Mouse (Mus musculus) stomach, embryonic 15.5 days (tissue): ENCODE data around the gene Pole4. TPM values are rescaled to one million over a fixed set of nuclear protein-coding genes. Genes with fewer than 3 reads are reported as not detected.

Source experiments
- ATAC-seq: fragments of 200-750 bp; cut with Nextera tagmentation; 2 replicates; pipeline ENCODE4 v1.8.0; 2017; ENCODE audit warnings: low read depth, moderate number of reproducible peaks, moderate TSS enrichment; ENCODE audit not compliant: insufficient read depth, low FRiP score
- H3K27ac ChIP-seq: fragments of 300-500 bp; sonication (generic); 2 replicates; pipeline ENCODE4 v1.5.1; 2015; ENCODE audit warnings: mild to moderate bottlenecking, inconsistent platforms
- H3K27me3 ChIP-seq: fragments of 300-500 bp; sonication (generic); replicated peaks from 2 replicates; pipeline ENCODE4 v1.6.1; 2015; ENCODE audit warnings: inconsistent platforms
- H3K36me3 ChIP-seq: fragments of 300-500 bp; sonication (generic); 2 replicates; pipeline ENCODE4 v1.6.1; 2015; ENCODE audit warnings: inconsistent platforms
- H3K4me1 ChIP-seq: fragments of 300-500 bp; sonication (generic); 2 replicates; pipeline ENCODE4 v1.6.1; 2015; ENCODE audit warnings: inconsistent platforms
- H3K4me2 ChIP-seq: fragments of 300-500 bp; sonication (generic); 2 replicates; pipeline ENCODE4 v1.6.1; 2015; ENCODE audit warnings: mild to moderate bottlenecking, inconsistent platforms
- H3K4me3 ChIP-seq: fragments of 300-500 bp; sonication (generic); replicated peaks from 2 replicates; pipeline ENCODE4 v1.5.1; 2015; ENCODE audit warnings: inconsistent platforms
- H3K9ac ChIP-seq: fragments of 300-500 bp; sonication (generic); 2 replicates; pipeline ENCODE4 v1.6.1; 2015; ENCODE audit warnings: inconsistent platforms
- H3K9me3 ChIP-seq: fragments of 300-500 bp; sonication (generic); 2 replicates; pipeline ENCODE4 v1.6.1; 2016; ENCODE audit warnings: inconsistent platforms
- WGBS: fragments of 180-500 bp; shearing (Covaris S2); methylation state at CpG from one replicate; pipeline ENCODE4 v1.1.7; 2015; 5-methylcytosine and 5-hydroxymethylcytosine counted together
- polyA plus RNA-seq: library from polyadenylated mRNA; unstranded; fragments of >200 nt; fragmentation: Nextera tagmentation; extraction: Ambion mirVana; gene quantifications from 2 replicates; pipeline ENCODE4 v1.2.1, GENCODE M21; 2015

Pole4 gene
- polyA plus RNA-seq, 1 experiment from 2014 or later: 110 TPM

DNA sequence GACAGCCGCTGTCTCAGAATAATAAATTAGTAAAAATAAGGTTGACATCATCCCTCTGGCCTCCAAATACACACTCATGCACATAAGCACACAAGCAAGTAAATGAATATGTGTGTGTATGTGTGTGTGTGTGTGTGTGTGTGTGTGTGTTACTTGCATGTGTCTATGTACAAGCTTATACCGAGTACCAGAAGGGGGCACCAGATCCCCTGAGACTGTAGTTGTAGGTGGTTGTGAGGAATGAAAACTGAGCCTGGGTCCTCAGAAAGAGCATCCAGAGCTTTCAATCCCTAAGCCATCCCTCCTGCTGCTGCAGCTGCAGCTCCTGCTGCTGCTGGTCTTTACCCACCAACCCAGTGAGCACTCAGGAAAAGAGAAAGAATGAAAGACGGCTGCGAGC lies 96.4 kb downstream of the Pole4 start:
- no peaks in the 10 kb centered on the region for H3K4me1 ChIP-seq
- H3K27me3 ChIP-seq: no peaks in the 10 kb centered on the region
- WGBS: 94% methylated on average over 4 of the region's 4 CpGs
- no peak overlapping the region for H3K27ac ChIP-seq
- H3K4me2 ChIP-seq: no peak overlapping the region
- ATAC-seq: no peak
- no peak overlapping the region for H3K4me3 ChIP-seq
- H3K9ac ChIP-seq: no peak overlapping the region
- H3K36me3 ChIP-seq: no peaks in the 10 kb centered on the region
- H3K9me3 ChIP-seq: no peaks in the 10 kb centered on the region

DNA sequence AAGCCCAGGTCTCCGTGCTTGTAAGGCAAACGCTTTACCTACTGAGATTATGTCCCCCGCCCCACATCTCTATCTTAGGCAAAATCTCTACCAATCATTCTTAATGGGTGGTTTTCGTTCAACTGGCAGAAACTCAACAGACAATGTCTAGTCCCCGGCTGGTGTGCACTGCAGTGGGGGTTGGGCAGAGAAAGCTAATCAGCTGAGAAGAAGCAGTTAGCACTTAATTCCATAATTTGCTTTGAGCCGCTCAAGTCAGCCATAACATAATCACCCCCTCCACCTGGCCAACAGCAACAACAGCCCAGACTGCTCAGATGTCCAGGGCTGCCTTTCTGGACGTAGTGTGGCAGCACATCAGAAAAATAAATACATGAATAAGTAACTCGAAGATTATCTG lies 100.4 kb downstream of the Pole4 start:
- Histone ChIP-seq H3K9ac (no peak overlapping the region), H3K9me3 (no peaks in the 10 kb centered on the region), H3K4me1 (no peaks in the 10 kb centered on the region), H3K4me2 (no peak overlapping the region), H3K27ac (no peak overlapping the region), H3K36me3 (no peaks in the 10 kb centered on the region), H3K27me3 (no peaks in the 10 kb centered on the region), H3K4me3 (no peak overlapping the region)
- 66% methylated on average over 8 of the region's 8 CpGs for WGBS
- ATAC-seq: no peak

DNA sequence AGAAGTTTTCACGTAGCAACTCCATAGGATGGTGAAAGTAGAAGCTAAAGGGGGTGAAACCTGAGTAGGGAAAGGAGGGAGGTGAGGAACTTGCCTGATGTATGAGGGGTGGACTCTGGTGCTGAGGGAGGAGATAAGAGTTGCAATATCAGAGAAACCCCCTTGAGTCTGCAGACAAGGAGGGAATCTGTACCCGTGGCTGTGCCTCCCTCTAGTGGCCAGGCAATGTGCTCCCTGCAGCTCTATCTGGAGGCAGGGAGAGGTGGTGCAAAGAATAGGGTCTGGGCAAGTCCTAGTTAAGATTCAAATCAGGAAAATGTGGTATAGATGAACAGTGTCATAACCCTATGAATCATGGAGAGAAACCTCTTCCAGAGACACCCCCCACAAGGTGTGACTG lies 101.5 kb downstream of the Pole4 start:
- Histone ChIP-seq H3K27ac (no peak overlapping the region), H3K36me3 (no peaks in the 10 kb centered on the region), H3K9ac (no peak overlapping the region), H3K27me3 (no peaks in the 10 kb centered on the region), H3K9me3 (no peaks in the 10 kb centered on the region), H3K4me2 (no peak overlapping the region), H3K4me3 (no peak overlapping the region), H3K4me1 (no peaks in the 10 kb centered on the region)
- WGBS: 39% methylated on average over 2 of the region's 2 CpGs
- ATAC-seq: no peak

DNA sequence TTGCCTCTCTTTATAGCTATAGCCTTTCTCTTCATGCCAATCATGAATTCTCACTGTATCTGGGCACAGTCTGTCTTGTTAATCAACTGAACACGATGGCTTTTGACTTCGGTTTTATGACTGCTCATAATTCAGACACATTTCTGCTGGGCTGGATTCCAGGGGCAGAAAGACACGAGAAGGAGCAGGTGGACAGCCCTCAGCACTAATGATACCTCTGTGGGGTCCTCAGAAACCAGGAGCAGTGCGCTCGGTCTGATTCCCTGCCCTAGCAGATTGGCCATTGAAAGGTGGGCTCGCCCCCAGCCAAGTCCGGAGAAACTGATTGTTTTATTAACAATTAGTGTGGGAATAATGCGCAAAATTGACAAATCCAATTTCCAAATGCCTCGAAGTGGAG lies 101.9 kb downstream of the Pole4 start:
- Histone ChIP-seq H3K4me2 (no peak overlapping the region), H3K36me3 (no peaks in the 10 kb centered on the region), H3K4me3 (no peak overlapping the region), H3K9me3 (no peaks in the 10 kb centered on the region), H3K27me3 (no peaks in the 10 kb centered on the region), H3K9ac (no peak overlapping the region), H3K27ac (no peak overlapping the region), H3K4me1 (no peaks in the 10 kb centered on the region)
- WGBS: 82% methylated on average over 9 of the region's 9 CpGs
- ATAC-seq: no peak

DNA sequence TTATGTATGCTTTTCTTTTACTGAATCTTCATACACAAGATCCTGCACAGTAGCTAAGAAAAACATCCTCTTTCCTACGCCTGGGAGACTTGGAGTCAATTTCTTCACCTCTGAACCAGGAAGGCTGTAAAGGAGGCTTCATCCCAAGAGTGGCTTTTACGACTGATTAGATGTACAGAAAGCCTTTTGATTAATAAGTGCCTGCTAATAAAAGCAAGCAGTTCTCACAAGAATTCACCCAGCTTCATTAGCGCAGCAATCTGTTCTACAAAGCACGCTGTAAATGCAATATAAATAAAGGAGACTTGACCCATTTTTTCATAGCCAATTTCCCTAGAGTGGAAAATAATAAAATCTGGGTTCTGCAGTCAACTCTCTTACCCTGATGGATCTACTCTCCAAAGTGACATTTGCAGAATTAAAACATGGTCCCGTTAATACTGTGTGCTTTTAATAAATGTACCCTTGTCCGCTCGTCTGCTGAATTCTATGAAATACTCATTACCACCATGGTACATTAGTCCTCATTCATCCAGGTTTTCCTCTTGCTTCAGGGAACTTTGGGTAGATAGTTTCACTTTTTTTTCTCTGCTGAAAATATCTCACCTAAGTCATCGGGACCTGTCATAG lies 109.6 kb downstream of the Pole4 start:
- ATAC-seq: no peak
- Histone ChIP-seq H3K4me2 (no peak overlapping the region), H3K9me3 (no peaks in the 10 kb centered on the region), H3K9ac (no peak overlapping the region), H3K4me3 (no peak overlapping the region), H3K4me1 (no peaks in the 10 kb centered on the region), H3K36me3 (no peaks in the 10 kb centered on the region), H3K27me3 (no peaks in the 10 kb centered on the region), H3K27ac (no peak overlapping the region)
- 63% methylated on average over 8 of the region's 8 CpGs for WGBS

DNA sequence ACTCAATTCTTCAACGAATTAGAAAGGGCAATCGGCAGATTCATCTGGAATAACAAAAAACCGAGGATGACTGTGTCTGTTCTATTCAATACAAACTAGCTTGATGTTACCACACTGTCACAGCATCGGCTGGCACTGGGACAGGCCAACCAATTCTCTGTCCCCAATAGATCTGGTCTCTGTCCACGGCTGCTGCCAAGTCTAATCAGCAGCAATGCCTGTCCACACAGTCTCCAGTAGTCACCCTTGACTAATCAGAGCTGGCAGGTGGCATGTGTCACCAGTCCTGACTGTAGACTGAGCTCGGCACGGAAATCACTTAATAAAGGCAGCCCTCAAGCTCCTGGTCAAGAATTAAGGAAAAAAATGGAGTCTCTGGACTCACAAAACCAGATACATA lies 115.8 kb downstream of the Pole4 start:
- Histone ChIP-seq H3K27me3 (no peaks in the 10 kb centered on the region), H3K4me3 (no peak overlapping the region), H3K4me1 (no peaks in the 10 kb centered on the region), H3K4me2 (no peak overlapping the region), H3K27ac (no peak overlapping the region), H3K36me3 (no peaks in the 10 kb centered on the region), H3K9ac (no peak overlapping the region), H3K9me3 (no peaks in the 10 kb centered on the region)
- 86% methylated on average over 7 of the region's 7 CpGs for WGBS
- no peak for ATAC-seq

DNA sequence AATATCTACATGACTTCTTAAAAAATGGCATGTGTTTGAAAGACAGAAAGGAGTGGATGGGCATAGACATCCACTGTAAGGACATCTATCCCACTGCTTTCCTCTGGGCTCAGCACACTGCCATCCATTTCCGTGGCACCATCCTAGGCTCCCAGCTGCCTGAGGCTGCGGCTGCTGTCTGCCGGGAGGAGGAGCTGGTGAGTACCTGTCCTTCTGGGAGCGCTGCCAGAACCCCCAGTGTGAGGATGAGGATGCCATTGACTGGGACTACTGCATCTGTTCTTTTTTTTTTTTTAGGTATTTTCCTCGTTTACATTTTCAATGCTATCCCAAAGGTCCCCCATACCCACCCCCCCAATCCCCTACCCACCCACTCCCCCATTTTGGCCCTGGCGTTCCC lies 119.8 kb downstream of the Pole4 start:
- no peaks in the 10 kb centered on the region for H3K4me1 ChIP-seq
- H3K4me2 ChIP-seq: no peak overlapping the region
- no peak overlapping the region for H3K9ac ChIP-seq
- H3K36me3 ChIP-seq: no peaks in the 10 kb centered on the region
- no peak overlapping the region for H3K27ac ChIP-seq
- H3K9me3 ChIP-seq: no peaks in the 10 kb centered on the region
- WGBS: 63% methylated on average over 6 of the region's 6 CpGs
- H3K27me3 ChIP-seq: no peaks in the 10 kb centered on the region
- no peak overlapping the region for H3K4me3 ChIP-seq
- no peak for ATAC-seq

DNA sequence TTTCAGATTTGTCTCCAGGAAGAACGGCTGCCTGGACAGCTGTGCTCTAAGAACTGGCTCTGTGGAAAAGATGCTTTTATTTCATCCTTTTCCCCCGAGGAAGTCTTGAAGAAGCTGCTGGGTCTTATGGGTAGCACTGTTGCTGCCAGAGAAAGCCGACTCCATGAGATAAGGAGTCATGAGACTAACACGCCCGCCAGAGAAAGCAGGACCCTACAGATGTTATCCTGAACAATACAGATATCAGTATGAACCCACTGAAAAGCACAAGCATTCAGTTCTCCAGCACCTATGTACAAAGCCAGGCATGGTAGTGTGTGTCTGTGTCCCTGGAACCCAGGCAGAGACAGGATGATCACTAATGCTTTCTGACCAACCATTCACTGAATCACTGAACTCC lies 129.7 kb downstream of the Pole4 start:
- H3K27ac ChIP-seq: no peak overlapping the region
- WGBS: 70% methylated on average over 5 of the region's 5 CpGs
- no peaks in the 10 kb centered on the region for H3K9me3 ChIP-seq
- no peak for ATAC-seq
- H3K27me3 ChIP-seq: no peaks in the 10 kb centered on the region
- no peaks in the 10 kb centered on the region for H3K4me1 ChIP-seq
- no peak overlapping the region for H3K4me2 ChIP-seq
- no peak overlapping the region for H3K9ac ChIP-seq
- no peaks in the 10 kb centered on the region for H3K36me3 ChIP-seq
- H3K4me3 ChIP-seq: no peak overlapping the region

Other genes starting within 250 kb of the Pole4 start
- gene Hk2, start 69.1 kb upstream of the Pole4 start, polyA plus RNA-seq: 22.3 and 23.8 TPM in 2 replicates
- gene Sema4f, start 234.4 kb upstream of the Pole4 start, polyA plus RNA-seq: 2.0 and 2.1 TPM in 2 replicates
- 0.84 and 1.2 TPM in 2 replicates for gene M1ap, start 241.5 kb upstream of the Pole4 start, polyA plus RNA-seq